Mouse (Mus musculus) thymus, adult 2 months (tissue): ENCODE data around the gene Exoc7.

Experiments used
- CTCF ChIP-seq: fragments of 200-500 bp; IDR thresholded peaks from 2 replicates; pipeline ENCODE4 v1.5.1; 2012; ENCODE audit warnings: mild to moderate bottlenecking, control low read depth, low read length, moderate library complexity, borderline replicate concordance; ENCODE audit not compliant: control insufficient read depth, poor library complexity, insufficient read depth; ENCODE audit errors: extremely low read depth
- POLR2A ChIP-seq: fragments of 200-500 bp; IDR thresholded peaks from 2 replicates; pipeline ENCODE4 v1.6.1; 2012; ENCODE audit warnings: mild to moderate bottlenecking, low read length, control low read depth, moderate library complexity; ENCODE audit not compliant: control insufficient read depth, poor library complexity, insufficient read depth; ENCODE audit errors: extremely low read depth

- TF ChIP-seq CTCF: no peak
- TF ChIP-seq POLR2A: no peak
Measured at GRCm38 (mm10) chr11:116296191-116296734, 10.8 kb downstream of the Exoc7 start.
